Mouse (Mus musculus) stomach, embryonic 14.5 days (tissue): ENCODE results near the gene Neurog1. TPM values are rescaled to one million over a fixed set of nuclear protein-coding genes. Genes with fewer than 3 reads are reported as not detected.
A peak's percentile ranks its signal among the peaks of the same experiment; 100 is the strongest.

Source experiments
- ATAC-seq: fragments of 200-750 bp; cut with Nextera tagmentation; 2 replicates; pipeline ENCODE4 v1.8.0; 2017; ENCODE audit warnings: low read depth, moderate TSS enrichment; ENCODE audit not compliant: insufficient number of reproducible peaks, insufficient read depth, low FRiP score
- H3K27ac ChIP-seq: fragments of 300-500 bp; sonication (generic); 2 replicates; pipeline ENCODE4 v1.5.1; 2014; ENCODE audit warnings: mild to moderate bottlenecking, low read length, moderate library complexity, mixed read lengths
- H3K27me3 ChIP-seq: fragments of 300-500 bp; sonication (generic); 2 replicates; pipeline ENCODE4 v1.6.1; 2014; ENCODE audit warnings: low read length, control low read depth, mixed read lengths; ENCODE audit not compliant: control insufficient read depth, insufficient read depth
- H3K36me3 ChIP-seq: fragments of 300-500 bp; sonication (generic); 2 replicates; pipeline ENCODE4 v1.6.1; 2014; ENCODE audit warnings: mild to moderate bottlenecking, control low read depth, low read length, moderate library complexity, mixed read lengths; ENCODE audit not compliant: control insufficient read depth, insufficient read depth
- H3K4me1 ChIP-seq: fragments of 300-500 bp; sonication (generic); 2 replicates; pipeline ENCODE4 v1.6.1; 2014; ENCODE audit warnings: low read length, control low read depth, mixed read lengths; ENCODE audit not compliant: control insufficient read depth, insufficient read depth
- H3K4me2 ChIP-seq: fragments of 300-500 bp; sonication (generic); replicated peaks from 2 replicates; pipeline ENCODE4 v1.6.1; 2014; ENCODE audit warnings: low read depth, low read length, control low read depth
- H3K4me3 ChIP-seq: fragments of 300-500 bp; sonication (generic); 2 replicates; pipeline ENCODE4 v1.5.1; 2014; ENCODE audit warnings: low read depth, low read length, control low read depth
- H3K9ac ChIP-seq: fragments of 300-500 bp; sonication (generic); replicated peaks from 2 replicates; pipeline ENCODE4 v1.6.1; 2014; ENCODE audit warnings: low read depth, mild to moderate bottlenecking, control low read depth, low read length, moderate library complexity, mixed read lengths
- H3K9me3 ChIP-seq: fragments of 300-500 bp; sonication (generic); 2 replicates; pipeline ENCODE4 v1.6.1; 2016; ENCODE audit warnings: low read depth, low read length, control low read depth; ENCODE audit not compliant: control insufficient read depth
- WGBS: fragments of 180-500 bp; shearing (Covaris S2); extraction: QIAGEN DNeasy Blood & Tissue Kit; methylation state at CpG from one replicate; pipeline ENCODE4 v1.1.7; 2014; 5-methylcytosine and 5-hydroxymethylcytosine counted together
- polyA plus RNA-seq: library from polyadenylated mRNA; unstranded; fragments of >200 nt; fragmentation: Nextera tagmentation; extraction: Ambion mirVana; gene quantifications from 2 replicates; pipeline ENCODE4 v1.2.1, GENCODE M21; 2014

Neurog1 gene
- polyA plus RNA-seq, 1 experiment from 2014 or later: not detected

GRCm38 (mm10) chr13:56216090-56216489 lies 35.9 kb downstream of the Neurog1 start:
- Histone ChIP-seq H3K4me2 (no peak overlapping the region), H3K27ac (no peak overlapping the region), H3K4me3 (no peak overlapping the region), H3K36me3 (no peaks in the 10 kb centered on the region), H3K9ac (no peak overlapping the region), H3K9me3 (no peaks in the 10 kb centered on the region), H3K27me3 (peaks cover under 1% of the 10 kb centered on the region; the same call in 1 of the 2 replicates), H3K4me1 (peaks cover under 1% of the 10 kb centered on the region; the same call in 1 of the 2 replicates)
- 32% methylated on average over 4 of the region's 4 CpGs for WGBS
- ATAC-seq: no peak

GRCm38 (mm10) chr13:56214633-56215032 lies 37.3 kb downstream of the Neurog1 start:
- Histone ChIP-seq H3K4me3 (no peak overlapping the region), H3K27me3 (no peaks in the 10 kb centered on the region; the same call in 1 of the 2 replicates), H3K9ac (no peak overlapping the region), H3K9me3 (0 out of 2 replicates have a peak, but pooled peaks cover 4% of the 10 kb centered on the region), H3K4me1 (no peaks in the 10 kb centered on the region), H3K27ac (no peak overlapping the region), H3K4me2 (no peak overlapping the region), H3K36me3 (no peaks in the 10 kb centered on the region)
- ATAC-seq: no peak
- WGBS: 54% methylated on average over 5 of the region's 5 CpGs

DNA sequence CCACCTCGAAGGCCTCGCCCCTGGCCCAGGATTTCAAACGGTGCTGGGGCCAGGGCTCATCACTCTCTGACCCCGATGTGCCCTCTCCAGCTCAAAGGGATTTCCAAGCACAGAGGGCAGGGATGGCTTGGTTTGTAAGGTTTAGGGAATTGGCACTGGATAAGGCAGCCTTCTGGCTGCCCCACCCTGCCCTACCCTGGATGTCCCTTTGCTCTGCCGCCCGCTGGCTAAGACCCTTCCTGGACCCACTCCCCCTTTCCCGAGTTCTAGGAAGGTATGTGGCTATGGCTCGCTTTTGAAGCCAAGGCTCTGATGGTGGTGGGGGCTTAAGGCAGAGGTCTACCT lies 42.9 kb downstream of the Neurog1 start:
- Histone ChIP-seq H3K36me3 (no peaks in the 10 kb centered on the region), H3K4me2 (peak overlapping the region; percentile 39), H3K27me3 (no peaks in the 10 kb centered on the region), H3K4me1 (peaks cover 10% of the 10 kb centered on the region), H3K27ac (peak overlapping the region; percentile 55; the same call in 1 of the 2 replicates), H3K4me3 (peak overlapping the region; percentile 3; the same call in 1 of the 2 replicates), H3K9me3 (0 out of 2 replicates have a peak, but pooled peaks cover 4% of the 10 kb centered on the region), H3K9ac (0 out of 2 replicates have a peak overlapping the region, but pooled peaks have one; percentile 14)
- 24% methylated on average over 8 of the region's 8 CpGs for WGBS
- no peak for ATAC-seq

- Histone ChIP-seq H3K4me3 (peak overlapping the region; percentile 3; the same call in 1 of the 2 replicates), H3K4me2 (peak overlapping the region; percentile 39), H3K9me3 (0 out of 2 replicates have a peak, but pooled peaks cover 4% of the 10 kb centered on the region), H3K4me1 (peaks cover 10% of the 10 kb centered on the region), H3K27me3 (no peaks in the 10 kb centered on the region), H3K27ac (peak overlapping the region; percentile 55; the same call in 1 of the 2 replicates), H3K36me3 (no peaks in the 10 kb centered on the region), H3K9ac (0 out of 2 replicates have a peak overlapping the region, but pooled peaks have one; percentile 14)
- peak; percentile 59; the same call in 1 of the 2 replicates for ATAC-seq
- 6% methylated on average over 35 of the region's 35 CpGs for WGBS
These were observed 43.5 kb downstream of the Neurog1 start for GRCm38 (mm10) chr13:56208225-56209066.

Other genes with a start within 250 kb of the Neurog1 start
- 375 and 402 TPM in 2 replicates for gene H2afy, start 115.8 kb downstream of the Neurog1 start, polyA plus RNA-seq
- gene Tifab, start 73.3 kb downstream of the Neurog1 start, polyA plus RNA-seq: 1.2 and 1.4 TPM in 2 replicates
- gene Cxcl14, start 44.4 kb upstream of the Neurog1 start, polyA plus RNA-seq: 17.3 and 18.9 TPM in 2 replicates
- not detected in 2 replicates for gene Gm3045, start 174.4 kb upstream of the Neurog1 start, polyA plus RNA-seq
- gene Slc25a48, start 186.2 kb upstream of the Neurog1 start, polyA plus RNA-seq: 0.09 and 0.27 TPM in 2 replicates
- gene Il9, start 230.1 kb upstream of the Neurog1 start, polyA plus RNA-seq: not detected in 2 replicates